Mouse (Mus musculus) stomach, postnatal 0 days (tissue): Measurements from ENCODE around the gene Pole2.

Source experiments
- CTCF ChIP-seq: IDR thresholded peaks from 2 replicates; pipeline ENCODE4 v1.5.1; 2016; ENCODE audit warnings: antibody characterized with exemption, low read depth, mild to moderate bottlenecking, moderate library complexity
- EP300 ChIP-seq: optimal IDR thresholded peaks from 2 replicates; pipeline ENCODE3; 2016; ENCODE audit warnings: antibody characterized with exemption

DNA sequence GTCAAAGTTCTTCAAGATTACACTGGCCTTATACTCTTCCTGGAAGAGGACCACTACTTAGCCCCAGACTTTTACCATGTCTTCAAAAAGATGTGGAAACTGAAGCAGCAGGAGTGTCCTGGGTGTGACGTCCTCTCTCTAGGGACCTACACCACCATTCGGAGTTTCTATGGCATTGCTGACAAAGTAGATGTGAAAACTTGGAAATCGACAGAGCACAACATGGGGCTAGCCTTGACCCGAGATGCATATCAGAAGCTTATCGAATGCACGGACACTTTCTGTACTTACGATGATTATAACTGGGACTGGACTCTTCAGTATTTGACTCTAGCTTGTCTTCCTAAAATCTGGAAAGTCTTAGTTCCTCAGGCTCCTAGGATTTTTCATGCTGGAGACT is 42.6 kb downstream of the Pole2 start:
- TF ChIP-seq CTCF (no peak), EP300 (no peak)
